Mouse (Mus musculus): ENCODE measurements around the gene Vax1. TPM values are rescaled to one million over a fixed set of nuclear protein-coding genes. Genes with fewer than 3 reads are reported as not detected.

The Vax1 gene
- total RNA-seq, 1 experiment from 2014 or later: not detected

- DNase-seq: no peak
Observed at GRCm38 (mm10) chr19:59169143-59169935, 517 bp downstream of the Vax1 start.

GRCm38 (mm10) chr19:59168386-59168905 lies 1.4 kb downstream of the Vax1 start:
- no peak for DNase-seq

- no peak for DNase-seq
Observed at GRCm38 (mm10) chr19:59167871-59168270, 2.0 kb downstream of the Vax1 start.

GRCm38 (mm10) chr19:59166879-59167278 lies 3.0 kb downstream of the Vax1 start:
- DNase-seq: no peak

GRCm38 (mm10) chr19:59166311-59166761 lies 3.5 kb downstream of the Vax1 start:
- DNase-seq: peak; percentile 55

- DNase-seq: no peak
Observed at GRCm38 (mm10) chr19:59165577-59165976, 4.3 kb downstream of the Vax1 start.

GRCm38 (mm10) chr19:59164896-59165560 lies 4.8 kb downstream of the Vax1 start:
- DNase-seq: no peak

- DNase-seq: no peak
Observed at GRCm38 (mm10) chr19:59164111-59164510, 5.7 kb downstream of the Vax1 start.

GRCm38 (mm10) chr19:59156702-59157101 lies 13.2 kb downstream of the Vax1 start:
- no peak for DNase-seq

- no peak for DNase-seq
Observed at GRCm38 (mm10) chr19:59154171-59154570, 15.7 kb downstream of the Vax1 start.

GRCm38 (mm10) chr19:59145492-59146140 lies 24.2 kb downstream of the Vax1 start:
- no peak for DNase-seq

GRCm38 (mm10) chr19:59145064-59145463 lies 24.8 kb downstream of the Vax1 start:
- DNase-seq: no peak

- DNase-seq: no peak
Observed at GRCm38 (mm10) chr19:59142206-59142605, 27.6 kb downstream of the Vax1 start.

GRCm38 (mm10) chr19:59135387-59135786 lies 34.5 kb downstream of the Vax1 start:
- no peak for DNase-seq

GRCm38 (mm10) chr19:59134916-59135315 lies 34.9 kb downstream of the Vax1 start:
- no peak for DNase-seq

GRCm38 (mm10) chr19:59133202-59133601 lies 36.7 kb downstream of the Vax1 start:
- DNase-seq: no peak

- no peak for DNase-seq
Observed at GRCm38 (mm10) chr19:59129671-59130070, 40.2 kb downstream of the Vax1 start.

GRCm38 (mm10) chr19:59128531-59129204 lies 41.2 kb downstream of the Vax1 start:
- DNase-seq: no peak

- DNase-seq: no peak
Observed at GRCm38 (mm10) chr19:59127424-59127823, 42.4 kb downstream of the Vax1 start.

All from adrenal gland, postnatal 25 days (tissue).